Mouse (Mus musculus) fibroblast of lung, adult 2 months (primary cell): ENCODE measurements around the gene Pkd1l1.

Source experiments
- DNase-seq: peaks from one replicate; pipeline ENCODE4 v3.0.0-alpha.2; 2011; ENCODE audit warnings: low read depth

Pkd1l1 gene

GRCm38 (mm10) chr11:8936431-8937110, 36.5 kb downstream of the Pkd1l1 start:
- DNase-seq = no peak

- no peak for DNase-seq
Measured at GRCm38 (mm10) chr11:8916081-8916671, 56.9 kb downstream of the Pkd1l1 start.

DNA sequence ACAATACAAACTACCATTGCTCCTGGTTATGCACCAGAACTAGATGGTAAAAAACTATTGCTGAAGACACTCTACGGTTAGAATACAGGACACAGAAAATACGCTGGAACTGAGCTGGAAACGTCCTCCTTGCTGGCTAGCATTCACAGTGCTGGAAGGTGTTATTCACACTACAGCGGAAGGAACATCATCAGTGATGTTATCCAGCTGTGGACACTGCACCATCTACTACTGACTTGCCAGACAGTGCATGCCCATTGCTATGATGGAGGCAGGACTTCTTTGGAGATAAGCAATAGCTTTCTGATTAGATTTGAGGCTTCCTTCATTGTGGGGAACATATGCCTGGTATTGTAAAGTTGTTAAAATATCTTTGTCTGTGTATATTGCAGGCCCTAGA, 90.3 kb downstream of the Pkd1l1 start:
- DNase-seq = no peak

DNA sequence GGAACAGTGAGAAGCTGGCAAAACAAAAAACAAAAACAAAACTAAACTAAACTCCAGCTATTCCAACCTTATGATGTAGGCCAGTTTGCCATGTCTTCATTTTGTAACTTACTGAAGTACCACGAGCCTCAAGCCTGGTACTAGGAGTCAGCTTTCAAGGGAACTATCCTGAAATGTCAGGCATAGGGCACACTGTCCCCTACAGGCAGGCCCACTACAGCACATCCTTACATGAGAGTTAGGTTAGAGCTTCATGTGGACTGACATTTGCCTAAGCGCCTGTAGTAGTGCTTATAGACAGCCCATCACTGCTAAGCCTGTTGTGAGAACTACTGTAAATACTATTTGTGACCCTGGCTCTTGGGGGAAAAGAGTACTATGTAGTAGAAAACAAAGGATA, 91.5 kb downstream of the Pkd1l1 start:
- no peak for DNase-seq

- no peak for DNase-seq
Measured at GRCm38 (mm10) chr11:8870115-8870514, 103.0 kb downstream of the Pkd1l1 start.

- DNase-seq = no peak
Measured at GRCm38 (mm10) chr11:8866021-8866420, 107.0 kb downstream of the Pkd1l1 start.

- DNase-seq = no peak
Measured at GRCm38 (mm10) chr11:8863955-8864675, 109.0 kb downstream of the Pkd1l1 start.

- no peak for DNase-seq
Measured at GRCm38 (mm10) chr11:8862426-8862825, 110.6 kb downstream of the Pkd1l1 start.

- DNase-seq = no peak
Measured at GRCm38 (mm10) chr11:8861978-8862377, 111.1 kb downstream of the Pkd1l1 start.

- no peak for DNase-seq
Measured at GRCm38 (mm10) chr11:8860878-8861277, 112.2 kb downstream of the Pkd1l1 start.

DNA sequence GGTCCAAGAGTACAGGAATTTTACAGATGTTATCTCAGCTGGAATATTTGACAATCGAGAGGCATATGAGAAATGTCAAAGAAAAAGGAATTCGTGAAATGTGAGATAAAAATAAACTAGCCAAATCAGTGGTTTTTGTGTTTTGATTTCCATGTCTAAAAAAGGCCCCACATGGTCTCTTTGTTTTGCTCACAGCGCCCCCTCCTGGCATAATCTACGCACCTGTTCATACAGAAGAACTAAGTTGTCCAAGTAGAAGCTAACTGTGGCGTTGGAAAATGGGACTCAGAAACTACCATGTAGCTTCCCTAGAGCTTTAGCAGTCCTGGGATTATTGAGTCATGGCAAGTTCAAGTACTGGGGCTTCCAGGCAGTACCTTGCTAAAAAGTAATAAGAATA, 113.2 kb downstream of the Pkd1l1 start:
- peak; percentile 70 for DNase-seq

DNA sequence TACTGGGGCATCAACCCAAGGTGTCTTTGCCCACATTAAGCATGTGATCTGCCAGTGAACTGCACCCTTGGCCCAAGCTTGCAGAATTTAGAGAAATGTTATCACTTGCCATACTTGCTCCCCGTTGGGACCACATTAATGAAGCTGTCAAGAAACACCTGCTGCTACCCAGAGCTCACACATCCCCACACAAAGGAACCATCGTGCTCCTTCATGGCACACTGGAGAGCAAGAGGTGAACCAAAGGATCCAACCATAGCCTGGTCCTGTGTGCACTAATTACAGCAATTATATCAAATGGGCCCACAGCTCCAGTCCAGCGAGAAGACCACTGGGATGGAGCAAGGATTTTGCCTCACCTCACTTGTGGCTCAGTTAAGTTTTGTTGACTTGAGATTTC, 114.0 kb downstream of the Pkd1l1 start:
- no peak for DNase-seq

- no peak for DNase-seq
Measured at GRCm38 (mm10) chr11:8856125-8856524, 116.9 kb downstream of the Pkd1l1 start.

- DNase-seq = no peak
Measured at GRCm38 (mm10) chr11:8848049-8848448, 125.0 kb downstream of the Pkd1l1 start.

- DNase-seq = no peak
Measured at GRCm38 (mm10) chr11:8847627-8848026, 125.4 kb downstream of the Pkd1l1 start.

GRCm38 (mm10) chr11:8836176-8836575, 136.9 kb downstream of the Pkd1l1 start:
- DNase-seq = no peak

DNA sequence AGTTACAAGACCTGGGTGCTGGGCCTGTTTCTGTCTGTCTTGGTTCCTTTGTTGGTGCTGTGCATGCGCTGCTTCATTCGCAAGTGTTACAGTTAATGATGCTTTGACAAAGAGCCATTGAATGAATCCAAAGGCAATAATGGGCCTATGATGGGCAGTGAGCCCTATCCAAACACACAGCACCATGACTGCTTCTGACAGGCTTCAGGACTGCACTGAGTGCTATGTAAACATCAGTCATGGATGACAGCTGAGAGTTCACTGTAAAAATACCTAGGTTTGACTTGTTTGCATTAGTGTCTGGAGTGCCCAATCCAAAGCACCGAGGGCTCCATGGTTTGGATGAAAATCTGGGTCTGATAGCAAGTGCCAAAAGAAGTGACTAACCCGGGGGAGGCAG, 138.9 kb downstream of the Pkd1l1 start:
- DNase-seq = no peak

- DNase-seq = no peak
Measured at GRCm38 (mm10) chr11:8830551-8830950, 142.5 kb downstream of the Pkd1l1 start.

DNA sequence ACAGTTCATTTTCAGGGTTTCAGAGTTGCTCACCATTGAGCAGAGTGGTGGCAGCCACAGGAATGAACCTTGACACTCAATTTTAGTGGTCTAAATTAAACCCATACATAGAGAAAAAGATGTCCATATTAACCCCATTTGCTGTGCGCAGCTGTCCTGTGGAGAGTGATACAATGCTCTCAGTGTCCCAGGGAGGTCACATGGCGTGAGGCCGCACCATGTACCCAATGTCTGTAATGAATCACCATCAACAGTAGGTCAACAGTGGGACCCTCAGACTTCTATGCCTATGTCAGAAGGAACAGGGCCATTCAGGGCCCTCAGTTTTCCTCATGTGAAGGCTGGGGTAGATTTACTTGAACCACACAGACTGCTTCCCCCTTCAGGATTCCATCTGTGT, 143.5 kb downstream of the Pkd1l1 start:
- DNase-seq = no peak

DNA sequence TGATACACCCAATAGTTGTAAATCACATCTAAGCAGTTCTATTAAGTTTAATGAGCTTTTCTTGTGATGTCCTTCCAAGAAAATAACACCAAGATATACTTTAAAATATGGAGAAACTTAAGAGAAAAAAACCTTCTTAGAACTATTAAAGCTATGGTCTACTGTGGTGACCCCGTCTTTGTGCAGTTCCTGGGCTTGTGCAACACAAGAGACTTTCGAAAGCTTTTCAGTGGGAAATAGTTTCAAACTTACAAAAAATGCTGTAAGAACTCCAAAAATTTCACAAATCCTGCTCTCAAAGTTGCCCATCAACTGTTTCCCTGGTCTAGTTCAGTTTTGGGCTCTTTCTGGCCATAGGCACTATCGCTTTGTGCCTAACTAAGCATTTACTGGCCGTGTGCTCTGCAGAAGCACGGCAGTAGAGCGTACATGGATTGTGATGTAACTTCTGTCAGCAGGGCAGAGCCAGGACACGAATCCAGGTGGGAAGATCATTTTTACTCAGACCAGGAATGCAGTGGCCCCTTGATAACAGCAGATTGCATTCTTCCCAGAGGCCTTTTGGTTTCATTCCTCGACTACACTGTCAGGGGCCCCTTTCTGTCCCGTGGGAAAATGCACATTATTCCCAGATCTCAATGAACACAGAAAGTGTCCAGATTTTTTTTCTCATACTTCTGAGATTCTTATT, 144.1 kb downstream of the Pkd1l1 start:
- no peak for DNase-seq

DNA sequence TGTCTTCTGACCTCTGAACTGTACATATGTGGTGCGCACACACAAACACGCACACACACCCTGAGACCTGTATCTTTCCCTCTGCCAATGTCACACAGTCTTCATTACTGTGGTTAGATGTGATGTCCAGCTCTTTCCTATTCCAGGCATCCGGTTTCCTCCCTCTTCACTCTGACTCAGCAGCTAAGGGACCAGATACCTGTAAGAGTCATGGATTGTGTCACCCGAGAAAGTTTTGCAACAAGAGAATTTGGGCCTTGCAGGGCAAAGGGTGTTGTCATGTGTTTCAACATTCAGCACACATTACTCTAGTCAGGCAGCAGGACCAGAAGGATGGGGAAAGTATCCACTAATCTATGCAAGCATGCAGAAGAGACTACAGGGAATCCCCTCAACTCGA, 146.5 kb downstream of the Pkd1l1 start:
- DNase-seq = no peak

DNA sequence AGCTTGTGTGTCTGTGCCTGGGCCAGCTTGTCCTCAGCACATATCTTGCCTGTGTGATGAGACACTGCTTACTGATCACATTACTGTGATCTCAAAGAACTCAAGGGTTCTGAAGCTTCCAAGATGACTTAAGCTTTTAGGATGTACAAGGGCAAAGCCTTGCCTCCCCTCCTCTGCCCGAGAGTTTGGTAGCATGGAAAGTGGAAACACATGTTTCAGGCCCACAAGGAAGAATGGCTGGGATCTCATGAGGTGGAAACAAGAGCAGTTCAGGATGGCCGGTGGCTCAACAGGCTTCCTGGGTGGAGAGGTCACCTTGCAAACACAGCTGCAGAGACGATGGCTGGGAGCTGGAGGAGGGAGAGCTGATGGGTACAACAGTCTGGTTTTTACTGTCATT, 147.0 kb downstream of the Pkd1l1 start:
- DNase-seq = no peak

- DNase-seq = no peak
Measured at GRCm38 (mm10) chr11:8825413-8825812, 147.7 kb downstream of the Pkd1l1 start.
